Mouse (Mus musculus) heart, postnatal 25 days (tissue): ENCODE measurements at regions not wholly inside any gene's neighbourhood (a gene's known extent, or its start where the extent isn't known, plus 50 kb on each side); places are given as distances from the start of the nearest gene placed in this dataset.
"Not testable (repeated sequence)": the region's sequence is repeated elsewhere in the genome, so short reads cannot be mapped to it uniquely, and the experiment has no call there.

Experiments
- DNase-seq: peaks from one replicate; pipeline ENCODE4 v3.0.0; 2022; ENCODE audit warnings: low spot score
- intact Hi-C: fragments of 180-260 bp; cut with DNase I; formaldehyde crosslinking; loops from one replicate; pipeline ENCODE4 v1.15.1; 2025

DNA sequence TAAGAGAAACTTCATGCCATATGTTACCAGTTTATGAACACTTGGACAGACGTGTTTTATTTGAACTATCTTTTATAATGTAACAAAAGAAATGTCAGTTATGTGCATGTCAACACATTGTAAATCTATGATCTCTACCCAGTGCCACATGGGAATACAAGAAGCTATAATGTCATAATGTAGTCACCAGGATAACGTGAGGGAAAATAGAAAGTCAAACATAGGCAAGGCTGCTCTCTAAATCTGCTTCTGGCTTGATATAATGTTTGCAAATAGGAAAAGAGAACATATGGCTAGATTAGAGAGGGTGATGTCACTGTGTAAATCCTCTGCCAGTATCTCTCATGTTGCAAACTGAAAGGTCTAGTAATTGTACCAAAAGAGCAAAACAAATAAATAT lies 408.1 kb upstream of the Adamts5 start:
- intact Hi-C loops = loop anchor here (10.0 kb wide), 2 partner anchors 575 to 935 kb away; no protein-coding TSS in a partner anchor
- DNase-seq = no peak

DNA sequence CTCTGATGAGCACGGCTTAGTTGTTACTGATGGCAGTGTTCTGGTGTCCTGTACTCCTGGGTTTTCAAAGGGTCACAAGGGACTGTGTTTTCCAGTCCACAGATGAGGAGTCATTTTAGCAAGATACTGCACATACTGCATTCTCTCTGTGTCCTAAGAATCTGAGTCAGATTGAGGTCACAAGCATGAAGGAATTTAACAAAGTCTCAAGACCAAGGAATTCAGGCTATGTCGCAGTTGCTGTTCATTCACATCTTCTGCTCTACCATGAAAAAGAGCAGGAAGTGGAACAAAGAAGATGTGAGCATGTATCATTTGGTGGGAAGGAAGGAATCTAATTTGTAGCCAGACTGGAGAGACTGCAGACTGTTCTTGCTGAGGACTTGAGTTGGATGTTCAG lies 402.2 kb upstream of the Adamts5 start:
- DNase-seq = no peak
- intact Hi-C loops = loop anchor here (5.0 to 10.0 kb wide), 4 partner anchors 113 to 941 kb away; partner anchors contain the start of gene Adamts5

DNA sequence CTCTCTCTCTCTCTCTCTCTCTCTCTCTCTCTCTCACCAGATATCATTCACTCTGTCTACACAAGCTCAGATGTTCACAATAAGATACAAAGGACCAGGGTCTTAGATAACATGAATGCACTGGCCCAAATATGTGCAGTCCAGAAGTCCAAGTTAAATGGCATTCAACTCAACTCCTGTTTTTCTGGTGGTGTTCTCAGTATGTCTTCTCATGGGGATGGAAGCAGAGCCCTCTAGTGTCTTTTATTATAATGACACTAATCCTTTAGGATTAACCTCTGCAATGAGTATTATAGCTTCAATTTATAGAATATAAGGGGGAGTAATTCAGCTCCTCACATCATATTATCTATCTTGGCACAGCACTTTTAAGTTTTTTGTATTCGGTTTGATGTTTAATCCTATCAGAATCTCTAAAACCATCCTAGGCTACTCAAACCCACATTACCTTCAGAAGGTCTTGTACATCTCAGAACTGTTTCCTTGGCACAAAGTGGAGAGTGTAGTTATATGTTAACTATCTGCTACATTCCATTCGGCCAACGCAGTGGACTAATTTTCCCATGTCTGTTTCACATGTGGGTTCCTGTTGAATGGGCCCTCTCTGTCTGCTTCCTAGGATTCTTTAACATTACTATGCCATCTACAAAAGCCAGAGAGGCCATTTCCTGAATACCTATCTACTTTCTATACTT lies 401.0 kb upstream of the Adamts5 start:
- DNase-seq = no peak
- intact Hi-C loops = loop anchor here (1.0 to 10.0 kb wide), 5 partner anchors 115 to 942 kb away; partner anchors contain the start of gene Adamts5

DNA sequence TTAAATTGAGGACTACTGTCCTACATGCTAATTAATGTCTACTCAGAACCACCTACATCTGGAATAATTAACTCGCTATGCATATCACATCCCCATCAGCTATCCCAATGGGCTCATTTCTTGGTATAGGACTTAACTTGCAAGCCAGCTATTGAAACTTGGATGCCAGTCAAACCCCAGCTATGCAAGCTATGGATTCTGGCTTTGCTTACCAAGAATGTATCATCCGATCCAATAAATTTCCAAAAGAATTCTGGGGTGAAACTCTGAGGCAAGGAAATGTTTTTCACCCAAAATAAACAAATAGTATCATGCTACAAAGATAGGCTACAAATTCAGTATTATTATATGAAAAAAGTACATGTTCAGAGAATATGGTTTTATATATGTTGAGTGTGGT lies 392.8 kb upstream of the Adamts5 start:
- intact Hi-C loops = no loop called here
- DNase-seq = no peak

DNA sequence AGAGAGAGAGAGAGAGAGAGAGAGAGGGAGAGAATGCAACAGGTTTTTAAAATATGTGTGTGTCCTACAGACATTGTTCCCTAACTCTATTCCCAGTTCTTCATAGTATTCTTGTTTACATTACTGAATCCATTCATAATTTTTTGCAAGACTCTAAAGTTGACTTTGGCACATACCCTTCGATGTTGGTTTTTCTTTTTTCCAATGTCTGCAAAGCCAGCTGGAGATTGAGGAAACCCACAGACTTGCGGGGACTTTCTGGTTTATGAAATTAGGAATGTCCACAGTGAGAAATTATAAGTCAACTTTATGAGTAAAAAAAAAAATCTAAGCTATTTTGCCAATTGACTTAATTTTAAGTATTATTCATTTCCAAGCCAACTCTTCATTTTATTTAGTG lies 379.7 kb upstream of the Adamts5 start:
- no peak for DNase-seq
- intact Hi-C loops = no loop called here

DNA sequence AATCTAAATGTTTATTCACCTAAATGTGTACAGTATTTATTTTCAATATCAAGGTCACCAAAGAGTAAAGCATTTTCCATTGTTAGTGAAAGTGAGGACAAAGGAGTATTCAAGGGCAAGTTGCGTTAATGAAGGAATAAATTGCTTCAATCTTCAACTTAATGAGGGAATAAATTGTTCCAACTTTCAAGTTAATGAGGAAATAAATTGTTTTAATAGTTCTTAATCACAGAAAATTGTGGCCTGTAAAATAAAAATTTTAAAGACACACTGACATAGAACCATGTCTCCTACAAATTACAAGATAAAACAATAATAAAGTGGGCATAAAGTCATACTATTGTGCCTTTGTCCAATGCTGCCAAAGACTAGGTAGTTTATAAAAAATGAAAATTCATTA lies 375.4 kb upstream of the Adamts5 start:
- intact Hi-C loops = no loop called here
- no peak for DNase-seq

DNA sequence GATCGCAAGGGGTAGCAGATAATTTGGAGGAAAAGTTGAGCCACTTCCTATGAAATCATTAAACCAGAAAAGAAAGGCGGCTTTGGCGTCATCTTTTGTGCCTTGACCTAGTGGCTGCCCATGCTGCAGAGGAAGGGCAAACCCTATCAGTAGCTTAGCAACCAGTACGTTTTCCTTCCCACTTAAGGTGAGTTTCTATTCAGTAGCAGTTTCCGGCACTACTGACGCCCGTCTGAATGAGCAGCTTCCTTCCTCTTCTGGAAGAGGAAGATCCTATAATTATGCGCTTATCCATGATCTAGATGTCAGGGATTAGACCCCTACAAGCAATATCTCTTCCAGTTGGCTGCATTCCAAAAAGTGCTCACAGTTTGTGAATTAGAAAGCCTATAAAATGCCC lies 360.0 kb upstream of the Adamts5 start:
- no peak for DNase-seq
- intact Hi-C loops = no loop called here

DNA sequence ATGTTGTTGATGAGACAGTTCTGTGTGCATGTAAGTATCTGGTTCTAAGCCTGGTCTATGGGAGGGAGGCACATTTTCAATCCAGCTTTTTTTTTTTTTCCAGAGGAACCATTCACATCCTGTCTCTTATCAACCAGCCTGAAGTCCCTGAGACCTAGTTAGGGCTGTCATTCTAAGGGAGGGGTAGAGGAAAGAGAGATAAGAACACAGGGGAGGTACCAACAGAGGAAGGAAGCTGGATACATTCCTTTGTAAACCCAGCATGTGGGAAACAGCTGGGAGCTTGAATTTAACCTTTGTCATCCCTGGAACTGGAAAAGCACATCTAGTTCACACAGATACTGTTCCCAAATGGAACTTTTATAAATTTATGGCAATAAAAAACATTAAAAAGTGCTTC lies 351.0 kb upstream of the Adamts5 start:
- peak; percentile 7 for DNase-seq
- intact Hi-C loops = no loop called here

DNA sequence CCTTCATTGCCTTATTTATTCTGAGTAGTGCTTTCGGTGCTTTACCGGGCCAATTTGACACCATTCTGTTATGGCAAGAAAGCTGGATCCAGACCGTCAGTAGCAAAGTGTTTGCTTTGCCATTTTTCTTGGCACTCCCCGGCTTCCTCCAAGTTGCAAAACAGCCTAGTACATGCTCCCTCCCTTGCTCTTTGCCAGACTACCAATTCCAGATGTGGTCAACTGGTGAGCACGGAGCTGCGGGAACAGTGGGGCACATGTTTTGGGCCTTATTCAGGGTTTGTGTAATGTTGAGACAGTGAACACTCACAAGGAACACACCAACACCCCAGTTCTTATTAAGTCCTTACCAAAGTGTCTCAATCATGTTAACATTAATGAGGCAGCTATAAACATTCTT lies 348.4 kb upstream of the Adamts5 start:
- DNase-seq = peak; percentile 14
- intact Hi-C loops = no loop called here

DNA sequence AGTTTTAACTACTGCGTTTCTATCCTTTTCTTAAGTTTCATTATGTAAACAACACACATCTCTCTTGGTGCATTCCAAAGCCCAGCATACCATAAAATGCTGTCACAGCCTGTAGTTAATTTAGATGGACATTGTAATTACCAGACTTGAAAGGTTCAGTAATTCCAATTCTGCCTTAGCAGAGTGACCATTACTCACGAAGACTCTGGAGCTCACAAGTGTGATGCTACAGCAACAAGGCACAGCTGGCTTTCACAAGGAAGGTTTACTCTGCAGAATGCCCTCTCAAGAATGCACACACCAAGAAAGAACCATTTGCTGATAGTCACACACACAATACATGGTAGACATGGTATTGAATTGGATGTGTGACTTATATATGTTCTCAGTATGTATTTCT lies 342.6 kb upstream of the Adamts5 start:
- intact Hi-C loops = no loop called here
- DNase-seq = no peak

DNA sequence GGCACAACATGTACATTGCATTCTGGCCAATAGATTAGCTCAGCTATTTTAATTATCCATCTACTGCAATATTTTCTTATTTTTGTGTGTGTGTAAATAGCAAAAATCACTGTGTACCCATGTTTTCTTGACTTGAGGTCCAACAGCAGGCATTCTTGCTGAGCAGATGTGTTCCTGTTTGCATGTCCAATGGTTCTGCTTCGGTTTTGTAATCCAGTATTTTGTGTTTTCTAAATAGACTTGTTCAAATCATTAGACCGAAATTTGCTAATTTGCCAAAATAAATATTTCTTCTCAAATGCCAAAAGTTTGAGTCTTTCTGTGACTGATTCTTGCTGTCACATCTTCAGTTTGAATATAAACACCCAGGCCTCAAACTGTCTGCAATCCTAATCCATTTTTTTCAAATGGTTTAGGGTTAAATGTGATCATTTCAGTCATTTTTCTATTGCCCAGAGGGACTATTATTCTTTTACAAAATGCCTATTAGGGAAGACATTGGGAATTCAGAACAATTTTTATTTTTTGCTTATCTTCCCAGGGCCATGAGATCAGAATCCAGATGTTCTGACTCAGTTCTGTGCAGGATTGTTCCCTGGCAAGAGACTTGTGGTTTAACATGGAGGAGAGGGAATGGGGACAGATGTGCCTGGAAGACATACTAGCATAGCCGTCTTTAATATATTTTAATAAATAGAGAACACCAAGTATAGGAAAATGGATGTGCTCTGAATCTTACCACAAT lies 341.3 kb upstream of the Adamts5 start:
- DNase-seq = no peak
- intact Hi-C loops = no loop called here

DNA sequence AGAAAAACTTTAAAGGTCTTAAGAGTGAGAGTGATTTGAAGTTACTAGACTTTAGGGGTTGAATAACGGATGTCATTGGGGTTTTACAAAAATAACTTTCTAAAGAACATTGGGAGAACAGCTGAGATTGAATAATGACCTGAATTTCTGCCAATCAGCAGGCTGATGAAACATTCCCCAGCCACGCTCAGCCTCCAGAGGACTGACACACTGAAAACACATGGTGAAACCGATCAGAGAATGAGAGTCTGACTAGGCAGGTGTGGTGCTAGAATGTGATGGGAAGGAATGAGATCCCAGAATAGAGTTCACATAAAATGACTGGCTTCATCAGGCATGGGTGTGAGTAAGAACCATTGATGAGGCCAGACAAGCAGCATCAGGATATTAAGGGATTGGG lies 321.4 kb upstream of the Adamts5 start:
- intact Hi-C loops = no loop called here
- DNase-seq = peak; percentile 35

DNA sequence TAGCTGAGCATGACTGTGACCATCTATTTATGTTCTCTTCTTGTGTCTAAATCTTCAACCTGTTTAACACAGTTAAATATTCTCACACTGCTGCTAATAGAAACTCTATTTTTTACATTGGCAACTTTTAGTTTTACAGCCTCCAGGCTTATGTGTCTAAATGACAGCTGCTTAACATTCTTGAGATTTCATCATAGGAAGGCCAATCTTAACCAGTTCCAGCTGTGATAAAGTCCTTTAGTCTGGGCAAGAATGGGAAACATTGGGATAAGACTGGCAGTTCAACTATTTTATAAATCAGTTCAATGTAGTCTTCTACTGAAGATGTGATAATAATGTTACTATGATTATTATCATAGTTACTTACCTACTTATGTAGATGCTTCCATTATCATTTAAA lies 308.9 kb upstream of the Adamts5 start:
- intact Hi-C loops = no loop called here
- DNase-seq = no peak

DNA sequence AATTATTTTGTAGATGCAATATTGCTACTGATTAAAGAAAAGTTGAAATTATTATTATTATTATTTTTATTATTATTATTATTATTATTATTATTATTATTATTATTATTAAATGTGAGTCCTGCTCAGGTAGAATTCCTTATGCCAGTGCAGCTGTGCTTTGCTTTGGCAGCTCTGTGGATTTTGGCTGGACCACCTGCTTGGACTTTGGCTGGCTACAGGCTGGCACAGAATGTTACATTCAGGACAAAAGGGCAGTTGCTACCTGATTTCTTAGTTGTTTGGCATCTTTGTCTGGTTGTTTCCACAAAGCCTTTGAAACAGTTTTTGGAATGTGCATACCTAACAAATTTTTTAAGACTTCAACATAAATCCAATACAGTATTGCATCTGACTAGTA lies 307.7 kb upstream of the Adamts5 start:
- DNase-seq = no peak
- intact Hi-C loops = no loop called here

DNA sequence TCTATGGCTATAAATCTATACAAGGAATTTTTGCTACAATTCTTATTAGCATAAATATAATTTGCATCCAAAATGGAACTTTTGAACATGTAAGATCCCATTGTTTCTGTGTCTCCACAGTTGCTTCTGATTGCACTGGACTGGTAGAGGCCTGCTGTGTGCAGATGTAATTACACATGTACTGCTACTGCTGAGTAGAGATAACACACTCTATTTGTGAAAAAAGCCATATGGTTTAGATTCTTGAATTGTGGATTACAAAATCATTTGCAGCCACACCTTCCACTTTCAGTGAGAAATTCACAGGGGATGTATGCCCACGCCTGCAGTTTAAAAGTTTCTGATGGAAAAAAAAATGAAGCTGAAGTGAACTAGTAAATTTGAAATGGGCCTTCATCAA lies 288.2 kb upstream of the Adamts5 start:
- no peak for DNase-seq
- intact Hi-C loops = no loop called here

DNA sequence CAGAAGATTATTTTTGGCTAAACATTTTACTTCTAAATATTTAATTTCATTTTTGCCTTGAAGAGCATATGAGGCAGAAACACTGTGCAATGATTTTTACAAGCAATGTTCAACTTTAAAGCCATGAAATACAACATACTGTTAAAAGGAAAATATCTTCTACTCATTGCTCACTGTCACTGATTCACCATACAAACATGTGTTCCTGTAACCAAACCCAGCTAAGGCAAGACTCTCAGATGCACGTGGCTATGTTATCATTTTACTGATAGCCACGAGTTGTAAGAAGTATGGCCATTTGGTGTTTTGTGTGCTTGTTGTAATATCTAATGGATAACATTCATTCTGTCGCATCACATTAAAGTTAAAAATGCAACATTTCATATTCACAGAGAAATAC lies 287.3 kb upstream of the Adamts5 start:
- DNase-seq = no peak
- intact Hi-C loops = no loop called here

DNA sequence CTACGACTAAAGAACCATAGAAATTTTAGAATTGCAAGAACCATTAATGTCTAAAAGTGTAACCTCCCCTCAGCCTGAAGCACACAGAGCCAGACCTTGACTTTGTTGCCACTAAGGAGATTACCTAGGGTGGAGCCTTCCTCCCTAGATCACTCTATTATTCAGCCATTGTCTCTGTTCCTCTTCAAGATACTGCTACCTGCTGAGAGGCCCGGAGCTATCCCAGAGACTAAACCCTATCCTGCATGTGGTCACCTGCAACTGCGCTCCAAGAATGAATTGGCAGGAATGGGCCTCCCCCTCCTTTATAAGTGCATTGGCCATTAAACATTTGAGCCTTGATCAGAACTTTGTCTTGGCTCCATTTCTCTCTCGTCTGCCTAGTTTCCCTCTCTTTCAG lies 286.0 kb upstream of the Adamts5 start:
- DNase-seq, intact Hi-C loops: not testable (repeated sequence)

DNA sequence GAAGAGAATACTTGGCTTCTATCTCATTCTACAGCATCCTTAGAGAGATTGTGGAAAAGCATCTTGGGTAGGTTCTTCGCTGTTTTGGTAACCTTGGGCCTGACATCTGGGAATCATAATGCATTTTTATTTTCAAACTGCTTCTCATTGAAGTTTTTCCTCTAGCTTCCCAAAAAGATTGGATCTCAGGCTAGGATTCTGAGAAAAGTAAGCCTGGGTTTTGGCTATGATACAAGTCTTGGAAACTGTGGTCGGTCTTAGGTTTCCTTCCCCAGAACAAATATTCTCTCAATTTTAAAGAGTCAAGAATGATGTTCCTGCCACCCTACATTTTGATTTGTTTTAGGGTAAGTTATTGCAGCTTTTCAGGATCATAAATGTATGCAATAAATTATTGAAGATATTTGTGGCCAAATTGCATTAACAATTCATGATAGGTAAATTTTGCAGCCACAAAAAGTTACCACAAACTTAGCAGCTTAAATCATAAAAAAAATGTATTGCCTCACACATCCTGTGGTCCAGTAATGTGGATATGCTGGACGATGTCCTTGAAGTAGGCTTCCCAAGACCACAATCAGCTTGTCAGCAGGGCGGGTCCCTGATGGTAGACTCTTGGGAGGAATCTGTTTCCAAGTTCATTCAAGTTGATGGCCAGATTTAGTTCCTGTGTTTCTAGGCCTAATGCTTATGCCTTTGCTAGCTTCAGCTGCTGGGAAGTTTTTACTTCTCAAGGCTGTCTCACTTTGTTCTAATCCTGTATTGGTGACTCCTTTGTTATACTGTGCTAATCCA lies 257.6 kb upstream of the Adamts5 start:
- DNase-seq = peak; percentile 29
- intact Hi-C loops = no loop called here

DNA sequence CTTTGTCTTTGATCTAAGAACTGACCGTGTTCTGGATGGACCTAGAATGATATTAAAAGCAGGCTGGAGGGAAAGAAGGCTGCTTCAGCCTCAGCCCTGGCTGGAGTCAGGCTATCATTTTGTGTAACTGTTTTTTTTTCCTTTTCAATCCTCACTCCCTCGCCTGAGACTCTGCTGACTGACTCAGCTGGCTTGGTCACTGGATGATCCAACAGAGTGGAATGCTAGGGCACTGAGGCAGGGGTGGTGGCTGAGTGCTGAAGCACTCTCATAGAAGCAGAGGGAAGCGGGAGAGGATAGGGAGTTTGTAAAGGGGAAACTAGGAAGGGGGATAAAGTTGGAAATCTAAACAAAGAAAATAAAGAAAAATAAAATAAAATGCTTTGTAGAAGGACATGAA lies 236.5 kb upstream of the Adamts5 start:
- intact Hi-C loops = no loop called here
- no peak for DNase-seq

DNA sequence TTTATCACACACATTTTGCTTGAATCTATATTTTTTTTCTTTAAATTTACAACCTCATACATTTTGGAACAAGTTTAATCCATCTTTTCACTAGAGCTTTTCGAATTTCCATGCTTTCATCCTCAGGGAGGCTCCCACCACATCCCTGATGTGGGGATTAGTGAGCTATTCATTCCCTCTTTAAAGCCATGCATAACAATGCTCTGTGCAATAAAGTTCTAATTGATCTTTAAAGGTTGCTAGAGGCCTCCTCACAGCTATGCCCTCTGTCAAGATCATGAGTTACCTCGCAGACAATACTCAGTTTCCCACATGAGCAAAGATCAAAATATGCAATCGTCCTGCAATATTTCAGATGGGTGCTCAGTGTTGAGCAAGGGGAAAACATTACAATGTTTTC lies 234.5 kb upstream of the Adamts5 start:
- no peak for DNase-seq
- intact Hi-C loops = no loop called here

DNA sequence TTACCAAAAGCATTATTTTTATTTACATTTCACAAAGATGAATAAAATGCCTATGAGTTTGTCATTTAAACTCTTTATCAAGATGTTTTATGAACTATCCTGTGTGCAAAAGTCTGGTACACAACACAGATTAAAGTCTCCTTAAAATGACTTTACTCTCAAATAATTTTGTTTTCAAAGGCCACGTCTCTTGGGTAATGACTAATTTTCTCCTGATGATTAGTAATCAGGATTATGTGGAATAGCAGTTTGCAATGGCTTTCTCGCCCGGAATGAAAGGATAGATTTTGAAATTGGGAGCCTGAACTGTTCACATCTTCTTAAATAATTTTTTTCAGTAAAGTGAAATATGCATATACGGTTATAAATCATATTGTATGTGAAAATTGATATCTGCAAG lies 225.8 kb upstream of the Adamts5 start:
- intact Hi-C loops = no loop called here

More for the DNA sequence above, 225.8 kb upstream of the Adamts5 start:
- no peak for DNase-seq
